Mouse (Mus musculus) small intestine, adult 2 months (tissue): ENCODE measurements around the gene Ldlrad1.

ENCODE experiments used
- CTCF ChIP-seq: fragments of 200-500 bp; IDR thresholded peaks from 2 replicates; pipeline ENCODE4 v1.5.1; 2012; ENCODE audit warnings: low read depth, mild to moderate bottlenecking, control low read depth, inconsistent platforms, low read length, moderate library complexity, mixed read lengths; ENCODE audit not compliant: insufficient replicate concordance, insufficient read length; ENCODE audit errors: extremely low read depth
- POLR2A ChIP-seq: fragments of 200-500 bp; IDR thresholded peaks from 2 replicates; pipeline ENCODE4 v1.6.1; 2012; ENCODE audit warnings: low read depth, mild to moderate bottlenecking, control low read depth, inconsistent platforms, low read length, moderate library complexity

DNA sequence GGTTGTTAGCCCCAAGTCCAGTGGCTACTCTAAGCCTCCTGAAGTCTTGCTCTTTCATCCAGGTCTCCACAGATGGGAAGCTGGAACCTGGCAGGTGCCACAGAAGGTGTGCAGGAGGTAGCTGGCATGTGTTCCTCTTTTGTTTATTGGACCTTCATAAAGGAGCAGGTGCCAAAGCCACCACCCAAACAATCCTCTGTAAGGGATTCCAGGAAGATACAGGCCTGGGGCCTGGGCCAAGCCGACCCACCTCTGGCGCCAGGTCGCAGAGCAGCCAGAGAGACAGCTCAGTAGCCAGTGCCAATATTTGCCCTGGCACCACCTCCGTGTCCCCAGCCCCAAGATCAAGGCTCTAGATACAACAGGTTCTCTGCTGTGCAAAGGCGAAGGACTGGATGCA lies 12.5 kb downstream of the Ldlrad1 start:
- no peak for TF ChIP-seq CTCF
- TF ChIP-seq POLR2A = no peak
